Mouse (Mus musculus) regulatory T cell (primary cell): ENCODE measurements around the gene Slc9b2.

Experiments used
- in situ Hi-C: fragments of 300-600 bp; cut with MboI, MseI; formaldehyde crosslinking; loops from one replicate; pipeline ENCODE4 v1.15.1; 2025; ENCODE audit warnings: high pct_unique_total_duplicates

Slc9b2 gene

DNA sequence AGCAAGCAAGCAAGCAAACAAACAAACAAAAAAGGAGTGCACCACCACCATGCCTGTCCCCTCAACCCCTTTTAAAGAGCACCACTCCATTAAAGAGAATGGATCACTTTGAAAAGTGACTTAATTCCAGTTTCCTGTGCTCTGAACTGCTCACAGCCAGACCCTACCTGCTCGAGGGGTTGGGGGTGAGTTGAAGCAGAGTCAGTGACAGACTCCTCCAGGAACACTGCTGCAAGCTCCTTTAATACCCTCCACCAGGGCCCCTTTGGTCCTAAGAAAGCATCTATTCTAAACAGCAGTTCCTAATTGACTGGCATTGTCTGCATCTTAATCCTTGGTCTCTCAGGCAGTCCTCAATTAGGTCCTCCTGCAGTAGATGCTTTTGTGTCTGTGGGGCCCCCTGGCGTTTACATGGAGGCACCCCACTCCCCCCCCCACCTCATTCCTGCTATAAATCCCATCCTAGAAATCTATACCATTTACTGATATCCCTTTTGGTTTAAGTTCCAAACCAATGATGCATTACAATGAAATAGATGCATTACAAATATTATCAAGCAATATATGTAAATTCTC is 5.5 kb downstream of the Slc9b2 start:
- in situ Hi-C loops, result no loop called here

GRCm38 (mm10) chr3:135313727-135314126 is 6.2 kb downstream of the Slc9b2 start:
- in situ Hi-C loops, result no loop called here

DNA sequence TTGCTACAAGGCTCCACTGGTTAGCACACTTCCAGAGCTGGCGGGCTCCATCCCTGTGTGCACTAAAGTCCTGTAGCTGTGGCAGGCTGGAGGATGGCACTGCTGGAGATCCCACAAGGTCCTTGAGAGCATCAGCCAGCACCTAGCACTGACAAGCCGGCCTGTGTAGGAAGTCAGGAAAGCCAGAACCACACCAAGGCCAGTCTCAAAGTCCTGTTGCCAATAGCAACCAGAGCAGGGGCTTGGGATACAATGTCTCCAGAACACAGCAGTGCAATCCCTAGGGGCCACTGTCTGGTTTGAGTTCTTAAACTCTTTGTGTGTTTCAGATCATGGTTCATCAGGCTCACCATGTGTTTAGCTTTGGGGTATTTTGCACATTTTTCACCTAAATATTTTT is 7.3 kb downstream of the Slc9b2 start:
- in situ Hi-C loops, result no loop called here

- in situ Hi-C loops, result no loop called here
Observed at GRCm38 (mm10) chr3:135315720-135316425, 8.4 kb downstream of the Slc9b2 start.

- in situ Hi-C loops, result no loop called here
Observed at GRCm38 (mm10) chr3:135318331-135318730, 10.8 kb downstream of the Slc9b2 start.

GRCm38 (mm10) chr3:135324354-135324753 is 16.9 kb downstream of the Slc9b2 start:
- in situ Hi-C loops, result no loop called here

GRCm38 (mm10) chr3:135327176-135327575 is 19.7 kb downstream of the Slc9b2 start:
- in situ Hi-C loops, result no loop called here

GRCm38 (mm10) chr3:135327601-135328000 is 20.1 kb downstream of the Slc9b2 start:
- in situ Hi-C loops, result no loop called here

DNA sequence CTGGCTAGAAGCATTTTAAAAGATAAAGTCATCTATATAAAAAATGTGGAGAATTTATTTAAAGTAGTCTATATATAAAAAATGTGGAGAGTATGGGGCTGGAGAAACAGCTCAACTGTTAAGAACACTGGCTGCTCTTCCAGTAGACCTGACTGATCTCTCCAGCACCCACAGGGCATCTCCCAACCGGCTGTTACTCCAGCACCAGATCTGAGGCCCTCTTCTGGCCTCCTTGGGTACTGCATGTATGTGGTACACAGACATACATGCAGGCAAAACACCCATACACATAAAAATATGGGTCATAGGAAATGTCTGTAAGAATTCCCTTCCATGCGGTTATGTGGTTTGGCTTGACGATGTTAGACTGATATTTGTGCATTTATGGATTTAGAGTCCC is 21.1 kb downstream of the Slc9b2 start:
- in situ Hi-C loops, result no loop called here

GRCm38 (mm10) chr3:135332691-135333090 is 25.2 kb downstream of the Slc9b2 start:
- in situ Hi-C loops, result no loop called here

GRCm38 (mm10) chr3:135333763-135334162 is 26.3 kb downstream of the Slc9b2 start:
- in situ Hi-C loops, result no loop called here

- in situ Hi-C loops, result no loop called here
Observed at GRCm38 (mm10) chr3:135347739-135348264, 40.3 kb downstream of the Slc9b2 start, which contains the start of gene Slc9b1. TSS of gene Slc9b1 (plus strand) at chr3:135348029.

- in situ Hi-C loops, result no loop called here
Observed at GRCm38 (mm10) chr3:135349022-135349421, 41.5 kb downstream of the Slc9b2 start.

DNA sequence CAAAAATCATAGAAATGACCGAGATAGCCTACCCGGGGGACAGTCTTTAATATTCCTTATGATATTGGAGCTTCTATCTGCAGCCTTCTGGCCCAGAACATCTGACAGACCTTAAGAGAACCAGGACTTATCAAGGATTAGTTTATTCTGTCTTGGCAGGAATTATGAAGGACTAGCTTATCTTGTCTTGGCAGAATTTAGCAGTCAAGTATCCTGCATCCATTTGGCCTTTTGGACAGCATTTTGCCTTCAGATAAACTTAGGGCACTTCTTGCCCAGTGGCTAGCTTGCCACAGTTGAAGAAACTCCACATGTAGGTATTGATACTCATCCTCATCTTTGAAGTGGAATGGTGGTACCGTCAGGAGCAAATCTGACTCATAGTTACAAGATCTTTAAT is 44.4 kb downstream of the Slc9b2 start:
- in situ Hi-C loops, result no loop called here

GRCm38 (mm10) chr3:135357394-135357793 is 49.9 kb downstream of the Slc9b2 start:
- in situ Hi-C loops, result no loop called here

DNA sequence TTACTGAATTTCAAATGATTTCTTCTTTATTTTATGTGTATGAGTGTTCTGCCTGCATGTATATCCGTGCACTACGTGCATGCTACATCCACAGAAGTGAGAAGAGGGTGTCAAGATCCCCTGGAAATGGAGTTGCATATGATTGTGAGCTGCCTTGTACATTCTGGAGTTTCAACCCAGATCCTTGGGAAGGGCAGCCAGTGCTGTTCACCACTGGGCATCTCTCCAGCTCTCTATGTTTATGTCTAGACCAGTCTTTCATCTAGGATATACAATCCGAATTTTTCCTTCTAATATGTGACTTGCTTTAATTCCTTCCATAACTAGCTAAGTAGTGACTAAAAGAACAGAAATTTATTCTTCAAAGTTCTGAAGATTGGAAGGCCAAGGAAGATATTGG is 68.3 kb downstream of the Slc9b2 start:
- in situ Hi-C loops, result no loop called here

GRCm38 (mm10) chr3:135377445-135377844 is 69.9 kb downstream of the Slc9b2 start:
- in situ Hi-C loops, result no loop called here

DNA sequence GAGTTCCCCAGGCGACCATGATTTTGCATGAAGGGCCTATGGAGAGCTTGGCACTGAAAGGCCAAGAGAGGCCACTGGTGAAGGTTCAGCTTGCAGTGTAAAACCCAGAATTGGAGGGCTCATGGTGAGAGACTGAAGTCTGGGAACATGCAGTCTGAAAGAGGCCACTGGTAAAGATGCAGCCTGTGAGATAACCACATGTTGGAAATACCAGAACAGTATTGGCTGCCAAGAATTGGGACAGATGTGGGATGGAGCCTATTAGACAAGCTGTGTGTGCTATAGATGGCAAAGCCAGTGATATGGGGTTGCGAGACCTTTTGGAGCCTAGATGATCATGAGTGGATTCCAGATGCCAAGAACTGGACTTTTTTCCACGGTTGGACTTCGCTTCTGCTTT is 72.4 kb downstream of the Slc9b2 start:
- in situ Hi-C loops, result no loop called here

GRCm38 (mm10) chr3:135393186-135393585 is 85.7 kb downstream of the Slc9b2 start:
- in situ Hi-C loops, result no loop called here
